Mouse (Mus musculus) retina, postnatal 7 days (tissue): ENCODE data around the gene Dnaaf1.

Source experiments
- DNase-seq: peaks from one replicate; pipeline ENCODE4 v3.0.0-alpha.2; 2012; ENCODE audit warnings: low read depth, low spot score

Gene Dnaaf1

DNA sequence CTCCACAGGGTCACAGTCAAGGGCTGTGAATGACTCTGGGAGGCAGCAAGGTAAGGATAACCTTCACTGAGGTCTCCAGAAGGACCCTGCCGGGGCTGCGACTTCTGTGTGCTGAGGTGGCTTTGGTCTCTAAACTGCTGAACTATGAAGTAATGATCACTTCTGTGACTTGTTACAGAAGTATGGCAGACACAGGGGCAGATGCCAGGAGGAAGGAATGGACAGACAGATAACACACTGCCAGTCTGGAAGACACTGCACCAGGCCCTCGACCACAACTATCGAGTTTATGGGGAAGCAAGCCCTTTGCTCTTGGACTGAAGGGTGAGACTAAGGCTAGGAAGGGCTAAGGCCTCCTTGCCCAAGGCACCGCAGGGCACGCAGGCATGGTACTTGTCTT is 3.9 kb upstream of the Dnaaf1 start:
- DNase-seq: no peak

DNA sequence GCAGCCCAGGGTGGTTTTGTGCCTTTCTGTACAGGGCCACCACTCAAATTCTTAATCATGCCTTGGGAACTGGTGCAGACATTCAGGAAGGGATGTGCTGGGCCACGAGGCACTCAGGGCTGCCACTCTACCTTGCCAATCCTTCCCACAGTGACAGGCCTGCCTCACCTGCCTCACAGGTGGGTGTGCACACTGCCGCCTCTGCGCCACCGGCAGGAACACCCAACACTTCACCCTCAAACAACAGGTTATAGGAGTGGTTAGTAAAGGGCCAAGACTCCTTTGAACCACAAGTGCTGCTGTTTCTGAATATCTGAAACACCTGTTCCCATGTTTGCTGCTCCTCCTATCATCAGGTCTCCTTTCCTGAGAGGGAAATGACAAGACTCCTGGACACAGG is 2.6 kb upstream of the Dnaaf1 start:
- DNase-seq: no peak

DNA sequence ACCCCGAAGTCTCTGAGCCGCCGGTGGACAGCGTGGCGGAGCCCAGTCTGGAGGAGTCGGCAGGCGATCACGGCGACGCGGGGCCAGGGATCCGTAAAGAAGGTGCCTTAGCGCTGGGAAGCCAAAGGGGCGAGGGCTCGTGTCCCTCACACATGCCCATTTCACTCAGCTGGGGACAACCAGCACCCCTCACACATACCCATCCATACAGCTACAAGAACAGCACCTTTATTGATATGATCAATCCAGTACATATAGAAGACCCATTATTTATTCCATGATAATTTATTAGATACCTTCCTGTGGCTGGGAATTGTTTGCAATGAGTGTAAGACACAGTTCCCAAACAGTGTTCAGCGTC is 311 bp downstream of the Dnaaf1 start:
- no peak for DNase-seq

DNA sequence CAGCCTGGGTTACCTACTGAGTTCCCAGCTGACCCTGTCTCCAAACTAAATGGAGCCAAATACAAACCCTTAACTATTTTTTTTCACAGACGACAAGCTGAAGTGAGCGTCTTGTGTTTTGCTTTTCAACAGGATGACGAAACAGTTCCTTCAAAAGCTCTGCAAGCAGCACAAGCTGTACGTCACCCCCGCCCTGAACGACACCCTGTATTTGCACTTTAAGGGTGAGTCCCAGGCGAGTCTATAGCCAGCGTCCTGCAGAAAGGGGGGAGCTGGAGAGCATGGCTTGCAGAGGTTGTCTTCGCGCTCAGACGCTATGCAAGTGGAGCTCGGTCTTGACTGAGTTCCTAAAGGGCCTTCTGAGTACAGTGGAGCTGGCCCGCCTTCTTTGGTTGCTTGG is 4.1 kb downstream of the Dnaaf1 start:
- no peak for DNase-seq

DNA sequence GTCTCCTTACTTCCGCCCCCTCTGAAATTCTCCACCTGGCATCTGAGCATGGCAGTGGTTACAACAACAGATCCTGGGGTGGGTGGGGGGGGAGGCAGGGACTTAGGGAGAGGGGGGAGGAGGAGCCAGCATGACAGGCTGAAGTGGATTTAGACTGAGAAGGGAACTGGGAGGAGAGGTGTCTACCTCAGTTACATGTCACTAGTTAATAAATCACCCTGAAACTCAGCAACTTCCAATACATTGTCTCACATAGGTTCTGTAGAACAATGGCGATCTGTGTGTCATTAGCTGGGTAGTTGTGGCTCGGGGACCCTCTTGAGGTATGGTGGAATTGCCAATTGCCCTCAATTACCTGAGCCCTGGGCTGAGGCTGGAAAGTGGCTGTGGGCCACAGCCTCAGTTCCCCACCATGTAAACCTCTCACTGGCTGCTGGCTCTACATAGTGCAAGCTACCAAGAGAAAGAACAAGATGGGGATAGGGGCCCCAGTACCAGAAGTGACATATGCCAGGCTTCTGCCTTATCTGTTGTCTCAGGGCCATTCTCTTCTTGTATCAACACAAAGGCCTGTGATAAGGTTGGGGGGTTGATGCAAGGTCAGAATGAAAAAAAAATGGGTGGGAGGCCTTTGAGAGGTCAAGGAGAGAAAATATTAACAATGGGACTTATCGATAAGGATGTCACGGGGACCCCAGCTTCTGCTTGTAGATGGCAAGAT is 5.6 kb downstream of the Dnaaf1 start:
- DNase-seq: no peak

DNA sequence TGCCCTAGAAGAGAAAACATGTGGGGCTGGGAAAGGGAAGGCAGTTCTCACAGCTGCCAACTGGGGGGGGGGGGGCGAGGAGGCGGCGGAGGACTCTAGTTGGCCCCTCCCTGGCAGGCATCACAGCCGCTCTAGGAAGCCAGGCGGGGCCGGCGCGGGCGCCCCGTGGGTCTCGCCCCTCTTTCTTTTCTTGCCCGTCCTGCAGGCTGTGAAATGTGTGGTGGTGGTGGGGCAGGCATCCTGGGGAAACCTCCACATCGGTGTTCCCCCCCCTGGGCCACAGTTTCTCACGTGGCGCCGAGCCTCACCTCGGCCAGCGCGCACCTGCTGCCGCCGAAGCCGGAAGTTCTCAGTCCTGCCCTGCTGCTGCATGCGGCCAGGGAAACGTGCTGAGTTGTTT is 10.9 kb downstream of the Dnaaf1 start:
- DNase-seq: no peak

DNA sequence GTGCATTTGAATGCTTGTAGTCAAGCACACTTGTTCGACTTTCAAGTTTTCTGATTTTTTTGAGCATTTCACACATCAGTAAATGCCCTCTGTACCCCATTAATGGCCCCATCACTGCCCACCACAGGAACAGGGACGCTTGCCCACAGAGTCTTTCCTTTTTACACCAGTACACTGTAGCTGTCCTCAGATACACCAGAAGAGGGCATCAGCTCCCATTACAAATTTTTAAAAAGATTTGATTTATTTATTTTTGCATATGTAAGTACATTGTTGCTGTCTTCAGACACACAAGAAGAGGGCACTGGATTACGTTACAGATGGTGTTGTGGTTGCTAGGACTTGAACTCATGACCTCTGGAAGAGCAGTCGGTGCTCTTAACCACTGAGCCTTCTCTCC is 13.3 kb downstream of the Dnaaf1 start:
- DNase-seq: no peak

DNA sequence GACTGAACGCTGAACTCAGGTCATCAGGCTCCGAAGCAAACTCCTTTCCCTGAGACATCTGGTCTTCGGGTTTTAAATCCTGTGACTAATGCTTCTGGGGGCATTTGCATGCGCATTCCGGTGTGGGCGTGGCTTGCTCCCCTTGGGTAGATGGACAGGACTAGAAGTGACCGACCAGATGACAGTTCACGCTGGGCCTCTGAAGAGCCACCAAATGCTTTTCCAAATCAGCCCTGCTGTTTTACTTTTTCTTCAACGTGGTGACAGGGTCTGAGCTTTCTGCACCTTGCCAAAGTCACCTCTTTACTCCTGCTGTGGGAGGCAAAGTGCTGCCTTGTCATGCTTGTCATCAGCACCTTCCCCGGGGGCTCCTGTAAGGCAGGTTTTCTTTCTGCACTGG is 13.8 kb downstream of the Dnaaf1 start:
- DNase-seq: no peak

DNA sequence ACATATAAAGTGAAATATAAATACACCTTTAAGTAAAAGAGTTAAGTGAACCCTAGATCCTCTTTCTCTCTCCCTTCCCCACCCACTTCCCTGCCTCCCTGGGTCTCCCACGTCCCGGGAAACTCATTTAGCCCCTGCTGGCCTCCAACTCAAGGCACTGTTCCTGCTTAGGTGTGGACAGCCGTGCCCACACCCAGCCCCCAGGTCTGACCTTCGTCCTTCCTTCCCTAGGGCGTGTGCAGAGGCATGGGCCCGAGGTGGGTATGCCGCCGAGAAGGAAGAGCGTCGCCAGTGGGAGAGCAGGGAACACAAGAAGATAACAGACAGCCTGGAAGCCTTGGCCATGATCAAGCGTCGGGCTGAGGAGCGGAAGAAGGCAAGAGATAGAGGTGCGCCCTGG is 15.3 kb downstream of the Dnaaf1 start:
- DNase-seq: no peak

DNA sequence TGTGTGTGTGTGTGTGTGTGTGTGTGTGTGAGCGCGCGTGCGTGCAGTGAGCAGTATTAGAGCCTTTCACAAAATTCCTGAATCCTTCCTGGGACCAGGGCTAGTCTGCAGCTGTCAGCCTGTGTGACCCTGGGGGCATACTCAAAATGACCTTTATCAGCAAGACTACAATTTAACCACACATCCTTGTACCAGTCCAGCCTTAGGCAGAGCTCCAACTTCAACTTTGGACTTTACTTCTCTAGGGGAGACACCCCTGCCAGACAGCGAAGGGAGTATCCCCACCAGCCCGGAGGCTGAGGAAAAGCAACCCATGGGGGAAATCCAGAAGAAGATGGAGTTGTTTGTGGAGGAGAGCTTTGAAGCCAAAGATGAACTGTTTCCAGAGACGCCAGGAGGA is 16.4 kb downstream of the Dnaaf1 start:
- DNase-seq: no peak

DNA sequence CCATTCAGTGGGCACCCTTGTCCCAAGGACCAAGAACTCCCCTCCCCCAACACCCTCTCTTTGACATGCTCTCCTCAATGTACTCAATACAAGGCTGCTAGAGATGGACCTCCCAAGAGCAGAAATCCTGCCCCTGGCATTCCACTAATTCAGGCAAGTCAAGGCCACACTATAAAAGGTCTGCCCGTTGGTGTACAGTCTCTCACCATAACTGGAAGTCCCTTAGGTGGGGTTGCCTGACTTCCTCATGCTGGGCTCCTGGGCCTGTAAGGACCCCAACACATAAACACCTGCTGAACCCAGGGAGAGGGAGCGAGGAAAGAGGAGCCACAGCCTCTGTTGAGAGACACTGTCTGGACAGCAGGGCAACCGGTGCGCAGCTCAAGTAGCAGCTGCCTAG is 28.7 kb downstream of the Dnaaf1 start:
- no peak for DNase-seq

DNA sequence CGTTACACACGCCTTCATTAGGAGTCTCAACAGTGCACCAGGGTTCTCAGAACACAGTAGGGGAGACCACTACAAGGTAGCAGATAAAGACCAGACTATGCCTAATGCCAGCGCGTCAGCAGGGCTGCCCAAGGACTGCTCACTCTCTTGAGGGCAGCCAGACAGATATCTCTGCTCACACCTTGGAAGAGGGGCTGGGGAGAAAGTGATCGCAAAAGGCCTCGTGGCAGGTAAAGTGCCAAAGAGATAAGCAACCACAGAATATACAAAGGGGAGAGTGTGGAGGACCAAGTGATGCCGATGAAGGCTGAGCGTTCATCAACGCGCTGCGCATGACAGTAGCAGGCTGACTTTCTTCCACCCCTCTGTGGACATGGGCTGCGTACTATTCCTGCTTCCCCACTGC is 29.4 kb downstream of the Dnaaf1 start:
- no peak for DNase-seq

DNA sequence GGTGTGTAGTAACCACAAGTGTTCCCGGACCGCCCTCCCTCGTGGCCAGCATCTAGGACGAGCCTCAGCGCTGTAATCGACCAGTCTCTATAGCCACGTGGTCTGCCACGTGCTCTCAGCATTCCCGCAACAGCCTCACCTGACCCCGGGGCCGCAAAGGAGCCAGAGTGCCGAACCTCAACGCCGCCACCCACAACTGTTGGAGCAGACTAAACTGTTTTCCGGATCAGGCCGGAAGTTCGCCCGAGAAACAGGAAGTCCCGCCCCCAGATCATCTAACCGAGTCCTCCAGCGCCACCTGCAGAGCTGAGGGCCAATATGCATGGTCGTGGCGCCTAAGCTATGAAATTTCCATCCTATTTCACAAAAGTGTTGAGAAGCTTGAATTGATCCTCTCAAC is 30.0 kb downstream of the Dnaaf1 start, which contains the start of gene Taf1c:
Gene Taf1c (minus strand): TSS at position 227 of the 400 bp plus-strand sequence.
- peak; percentile 91 for DNase-seq

DNA sequence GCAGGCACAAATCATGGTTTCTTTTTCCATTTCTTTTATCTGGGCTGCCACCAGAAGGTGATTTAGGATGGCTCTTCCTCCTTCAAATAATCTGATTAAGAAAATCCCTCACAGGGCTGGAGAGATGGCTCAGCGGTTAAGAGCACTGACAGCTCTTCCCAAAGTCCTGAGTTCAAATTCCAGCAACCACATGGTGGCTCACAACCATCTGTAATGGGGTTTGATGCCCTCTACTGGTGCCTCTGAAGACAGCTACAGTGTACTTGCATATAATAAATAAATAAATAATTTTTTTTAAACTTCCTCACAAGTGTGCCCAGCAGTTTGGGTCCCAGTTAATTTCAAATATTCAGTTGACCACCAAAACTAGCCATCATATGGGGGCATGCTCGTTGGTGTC is 31.2 kb downstream of the Dnaaf1 start:
- no peak for DNase-seq

DNA sequence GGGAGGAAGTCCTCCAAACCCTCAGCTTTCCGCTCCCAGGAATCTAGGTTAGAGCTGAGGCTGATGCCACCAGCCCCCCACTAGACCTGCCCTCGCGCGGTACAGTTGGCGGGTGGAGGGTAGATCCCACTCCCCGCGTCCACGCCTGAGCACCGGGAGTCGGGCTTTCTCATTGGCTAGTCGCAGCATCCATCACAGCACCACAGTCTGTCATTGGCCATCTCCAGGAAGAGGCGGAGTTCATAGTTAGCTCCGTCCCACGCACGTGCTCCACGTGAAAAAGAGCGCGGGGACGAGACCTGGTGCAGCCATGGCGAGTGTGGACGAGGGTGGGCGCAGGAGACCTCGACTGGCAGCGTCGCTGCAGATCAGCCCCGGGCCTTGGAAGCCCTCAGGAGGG is 37.4 kb downstream of the Dnaaf1 start, which contains the start of gene Adad2:
Gene Adad2 (plus strand): TSS at position 277 of the 400 bp plus-strand sequence.
- no peak for DNase-seq

DNA sequence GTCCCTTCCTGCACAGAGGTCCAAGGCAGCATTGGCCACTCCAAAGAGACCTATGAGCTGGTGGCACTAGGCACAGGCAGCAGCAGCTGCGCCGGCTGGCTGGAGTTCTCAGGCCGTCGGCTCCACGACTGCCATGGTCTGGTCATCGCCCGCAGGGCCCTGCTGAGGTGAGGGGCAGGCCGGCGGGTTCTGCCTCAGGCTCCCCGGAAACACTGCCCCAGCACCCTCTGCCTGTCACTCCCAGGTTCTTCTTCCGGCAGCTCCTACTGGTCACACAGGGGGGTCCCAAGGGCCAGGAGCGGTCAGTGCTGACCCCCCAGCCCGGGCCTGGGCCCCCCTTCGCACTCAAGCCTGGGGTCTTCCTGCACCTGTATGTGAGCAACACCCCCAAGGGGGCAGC is 40.1 kb downstream of the Dnaaf1 start:
- DNase-seq: no peak

DNA sequence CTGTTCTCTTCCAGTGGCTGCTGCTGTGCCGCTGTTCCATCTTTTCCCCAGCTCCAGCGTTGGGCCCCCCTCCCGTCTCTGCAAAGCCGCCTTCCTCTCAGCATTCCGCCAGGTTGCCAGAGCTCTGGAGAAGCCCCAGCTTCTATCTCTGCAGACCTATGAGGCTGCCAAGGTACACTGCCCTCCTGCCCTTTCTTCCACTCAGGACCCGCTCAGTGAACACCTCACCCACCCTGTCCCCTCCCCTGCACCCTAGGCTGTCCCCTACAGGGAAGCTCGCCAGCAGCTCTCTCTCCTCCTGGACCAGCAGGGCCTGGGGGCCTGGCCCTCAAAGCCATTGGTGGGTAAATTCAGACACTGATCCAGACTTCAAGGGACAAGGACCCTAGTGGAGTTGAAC is 41.3 kb downstream of the Dnaaf1 start:
- no peak for DNase-seq

DNA sequence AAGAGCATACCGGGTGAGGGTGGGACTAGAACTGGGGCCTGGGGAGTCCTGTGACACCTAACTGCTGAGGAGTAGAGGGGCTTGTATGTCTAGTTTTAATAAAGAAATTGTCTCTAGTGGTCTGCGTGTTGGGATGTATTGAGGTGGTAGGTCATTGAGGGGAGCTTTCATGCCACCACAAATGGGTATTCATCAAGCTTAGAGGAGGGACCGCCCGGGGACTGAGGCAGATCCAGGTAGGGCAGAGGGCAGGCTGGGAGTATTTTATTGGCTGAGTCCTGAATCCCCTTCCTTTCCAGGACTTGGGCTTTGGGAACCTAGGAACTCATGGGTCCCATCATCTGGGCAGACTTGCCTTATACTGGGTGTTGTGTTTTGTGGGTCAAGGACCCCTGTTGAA is 41.8 kb downstream of the Dnaaf1 start:
- DNase-seq: no peak

DNA sequence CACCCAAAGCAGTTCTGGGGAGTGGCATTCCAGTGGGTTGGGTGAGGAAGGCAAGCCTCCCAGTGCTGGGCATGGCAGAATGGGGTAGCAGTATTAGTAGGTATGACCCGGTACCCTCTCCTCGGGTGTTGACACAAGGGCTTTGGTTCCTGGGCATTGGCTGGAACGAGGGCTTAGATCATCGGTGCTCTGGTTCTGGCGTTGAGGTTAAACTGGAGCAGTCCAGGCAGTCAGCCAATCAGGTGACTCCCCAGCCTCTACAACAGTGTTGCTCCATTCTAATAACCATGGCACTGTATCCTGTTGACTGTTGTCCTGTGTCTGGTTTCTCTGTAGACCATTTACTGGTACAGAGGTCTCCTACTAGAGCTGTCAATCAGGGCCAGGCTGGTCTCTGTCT is 42.6 kb downstream of the Dnaaf1 start:
- DNase-seq: no peak

DNA sequence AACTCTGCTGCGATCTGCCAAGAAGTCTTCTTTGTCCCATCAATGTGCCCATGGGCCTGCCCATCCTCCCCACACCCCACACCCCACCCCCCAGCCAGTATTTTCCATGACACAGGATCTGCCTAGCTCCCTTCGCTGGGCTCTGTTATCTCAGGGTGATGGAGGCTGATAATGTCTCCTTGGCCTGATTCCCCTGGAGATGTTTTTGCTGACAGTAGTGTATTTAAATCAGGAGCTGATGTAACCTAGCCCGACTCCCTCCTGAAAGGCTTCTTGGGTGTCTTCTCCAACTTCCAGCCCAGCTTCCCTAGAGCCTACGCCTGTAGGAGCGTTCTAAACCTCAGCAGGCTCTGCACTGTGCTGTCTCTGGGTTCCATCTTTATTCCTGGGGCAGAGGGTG is 43.9 kb downstream of the Dnaaf1 start:
- DNase-seq: no peak

DNA sequence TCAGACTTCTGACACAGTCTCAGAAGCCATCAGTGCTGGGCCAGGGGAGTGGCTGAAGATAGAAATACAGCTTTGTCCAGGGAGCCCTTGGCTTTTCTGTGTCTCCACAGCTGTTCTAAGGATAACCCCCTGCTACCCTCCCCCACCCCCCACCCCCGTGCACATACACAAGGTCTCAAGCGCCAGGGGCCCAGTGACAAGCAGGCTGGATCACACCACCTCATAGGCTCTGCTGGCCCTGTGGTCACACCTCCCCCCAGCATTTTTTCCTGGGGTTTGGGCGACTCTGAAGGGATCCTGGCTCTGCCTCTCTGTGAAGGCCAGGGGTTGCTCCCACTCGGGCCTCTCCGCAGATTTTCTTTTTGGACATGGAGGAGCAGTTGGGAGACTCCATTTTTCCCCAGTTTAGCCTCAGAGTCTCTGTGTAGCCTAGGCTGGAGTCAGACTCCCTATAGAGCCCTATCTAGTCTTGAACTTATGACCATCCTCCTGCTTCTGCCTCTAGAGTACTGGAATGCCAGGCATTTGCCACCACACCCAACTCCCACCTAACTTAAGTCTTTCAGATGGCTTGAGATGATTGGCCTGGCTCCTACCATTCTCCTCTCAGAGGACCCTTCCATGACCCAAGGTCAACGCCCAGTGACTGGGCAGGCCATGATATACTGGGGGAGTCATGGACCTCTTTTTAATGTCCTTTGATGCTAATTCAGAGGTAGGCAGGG is 45.2 kb downstream of the Dnaaf1 start:
- no peak for DNase-seq

DNA sequence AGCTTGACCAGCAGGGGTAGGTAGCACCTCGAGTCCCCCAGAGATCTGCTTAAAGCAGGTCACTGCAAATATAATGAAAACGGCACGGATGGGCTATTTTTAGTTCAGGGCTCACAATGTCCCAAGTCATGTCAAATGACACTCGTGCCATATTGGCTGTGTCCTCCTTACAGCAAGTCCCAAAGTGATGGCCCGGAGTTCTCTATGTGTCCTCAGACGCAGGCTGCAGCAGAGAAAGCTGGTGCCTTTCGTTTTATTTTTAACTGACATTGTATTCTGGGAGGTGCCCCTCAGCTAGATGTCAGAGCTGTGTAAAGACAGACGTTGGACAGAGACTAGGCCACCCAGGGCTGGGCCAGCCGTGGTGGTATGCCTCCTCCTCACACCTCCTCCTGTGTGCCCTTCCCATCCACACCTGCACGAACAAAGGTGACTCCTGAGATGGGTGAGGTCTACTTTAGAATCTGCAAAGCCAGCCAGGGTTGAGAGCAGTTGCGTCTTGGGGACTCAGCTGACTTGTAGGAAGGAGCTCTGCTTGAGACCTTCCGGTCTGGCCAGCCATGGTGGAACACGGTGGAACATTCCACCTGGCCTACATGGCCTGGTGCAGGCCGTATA is 45.9 kb downstream of the Dnaaf1 start:
- DNase-seq: no peak

DNA sequence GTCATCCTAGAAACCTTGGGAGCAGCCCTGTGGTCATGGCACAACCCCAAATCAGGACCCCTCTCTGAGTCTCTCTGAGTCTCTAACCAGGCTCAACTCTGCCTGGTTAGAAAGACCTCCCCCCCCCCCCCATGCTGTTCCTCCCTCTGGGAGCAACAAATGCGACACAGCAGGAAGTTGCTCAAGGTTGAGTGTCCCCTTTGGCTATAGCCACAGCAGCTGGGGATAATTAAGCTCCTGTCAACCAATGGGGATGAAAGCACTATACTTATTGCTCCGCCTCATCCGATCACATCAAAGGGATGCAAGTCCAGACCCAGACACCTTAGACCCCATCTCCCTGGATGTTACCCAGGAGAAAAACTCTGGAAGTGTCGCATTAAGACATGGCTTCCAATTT is 47.5 kb downstream of the Dnaaf1 start:
- no peak for DNase-seq
